Mouse (Mus musculus) neutrophil, adult 59 days (primary cell): ENCODE measurements around the gene Supt7l. TPM values are rescaled to one million over a fixed set of nuclear protein-coding genes. Genes with fewer than 3 reads are reported as not detected.

Source experiments
- total RNA-seq, 2 experiments: library from RNA; stranded (reverse); gene quantifications; 1 replicate in 1 of 2; 2 replicates in 1 of 2; pipeline ENCODE4 v1.2.4; 2023

The Supt7l gene
- total RNA-seq, result 10 to 100 TPM; 10.0 to 12.0 TPM

DNA sequence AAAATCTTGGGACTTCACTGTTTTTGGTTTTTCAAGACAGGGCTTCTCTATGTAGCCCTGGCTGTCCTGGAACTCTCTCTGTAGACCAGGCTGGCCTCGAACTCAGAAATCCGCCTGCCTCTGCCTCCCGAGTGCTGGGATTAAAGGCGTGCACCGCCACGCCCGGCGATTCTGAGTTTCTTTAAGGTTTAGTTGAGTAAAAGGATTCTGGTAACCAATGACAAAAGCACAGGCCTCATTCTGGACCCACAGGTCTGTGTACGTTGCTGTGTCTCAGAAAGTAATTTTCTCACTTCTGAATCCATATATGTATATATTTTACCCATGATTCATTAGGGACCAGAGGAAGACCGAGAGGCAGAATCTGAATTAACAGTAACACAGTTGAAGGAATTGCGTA, at the start of gene Supt7l:
Gene Supt7l (minus strand): TSS at position 101 of the 400 bp plus-strand sequence.

DNA sequence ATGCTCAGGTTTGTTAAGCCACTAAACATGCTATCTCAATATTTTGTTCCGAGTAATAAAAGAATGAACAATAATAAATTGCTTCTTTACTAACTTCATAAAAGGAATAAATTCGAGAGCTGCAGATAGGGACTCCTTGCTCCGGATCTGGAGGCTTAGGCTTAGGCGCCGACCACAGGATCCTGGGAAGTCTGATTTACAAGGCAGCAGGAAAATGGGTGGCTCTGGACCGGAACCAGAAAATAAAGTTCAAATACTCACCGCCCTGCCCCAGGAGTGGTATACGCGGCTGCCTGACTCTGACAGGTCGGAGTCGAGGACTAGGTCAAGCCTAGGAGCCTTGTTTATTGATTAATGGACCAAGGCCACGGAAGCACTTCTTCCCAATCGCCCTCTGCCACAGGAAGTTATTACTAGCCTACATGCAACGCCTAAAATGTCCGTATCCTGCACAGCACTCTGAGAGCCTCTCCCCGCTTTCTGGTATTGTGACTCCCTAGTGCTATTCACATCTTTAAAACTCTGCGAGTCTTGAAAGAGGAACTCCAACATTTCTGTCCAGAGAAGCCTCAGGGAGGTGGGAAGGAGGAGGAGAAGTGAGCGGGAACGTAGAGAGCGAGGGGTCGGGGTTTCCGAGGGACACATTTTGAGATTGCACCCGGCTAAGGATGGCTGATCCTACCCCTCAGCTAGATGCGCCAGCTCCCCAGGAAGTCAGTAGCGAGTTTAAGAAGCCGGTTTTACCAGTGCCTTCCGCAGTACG, 1.1 kb downstream of the Supt7l start, which contains the start of gene Slc4a1ap:
Gene Slc4a1ap (plus strand): TSS at position 642 of the 763 bp plus-strand sequence.

DNA sequence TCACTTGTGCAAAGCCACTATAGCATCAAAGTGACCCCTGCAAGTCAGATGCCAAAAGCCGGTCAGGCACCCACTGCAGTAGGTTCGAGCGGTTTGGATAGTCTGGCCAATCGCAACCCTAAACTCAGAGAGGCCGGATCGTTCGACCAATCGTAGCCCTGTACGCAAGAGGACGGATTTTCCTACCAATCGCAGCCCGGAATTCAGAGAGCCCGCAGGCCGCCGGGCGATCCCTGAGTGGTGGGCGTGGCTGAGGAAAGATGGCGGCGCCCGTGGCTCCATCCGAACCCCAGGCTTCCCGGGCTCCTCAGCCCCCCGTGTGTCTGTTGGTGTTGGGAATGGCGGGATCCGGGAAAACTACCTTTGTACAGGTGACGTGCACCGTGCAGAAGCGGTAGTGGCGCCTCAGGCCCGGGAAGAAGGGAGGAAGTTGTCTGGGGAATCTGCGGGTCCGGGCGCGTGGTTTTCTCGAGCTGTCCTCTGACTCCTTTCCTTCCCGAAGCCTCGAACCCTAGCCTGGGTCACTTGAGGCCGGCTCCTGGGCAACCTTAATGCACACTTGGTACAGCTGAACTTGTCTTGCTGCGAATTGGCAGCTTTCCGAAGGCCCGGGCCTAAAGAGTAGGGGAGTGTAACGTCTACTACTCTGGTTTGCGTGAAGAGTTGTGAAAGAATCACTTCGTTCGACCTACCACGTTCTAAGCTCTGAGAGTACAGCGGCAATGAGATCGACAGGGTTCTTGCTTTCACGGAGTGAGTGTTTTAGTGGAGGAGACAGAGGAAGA, 32.9 kb downstream of the Supt7l start, which contains the start of gene Gpn1:
Gene Gpn1 (plus strand): TSS at position 229 of the 785 bp plus-strand sequence.

DNA sequence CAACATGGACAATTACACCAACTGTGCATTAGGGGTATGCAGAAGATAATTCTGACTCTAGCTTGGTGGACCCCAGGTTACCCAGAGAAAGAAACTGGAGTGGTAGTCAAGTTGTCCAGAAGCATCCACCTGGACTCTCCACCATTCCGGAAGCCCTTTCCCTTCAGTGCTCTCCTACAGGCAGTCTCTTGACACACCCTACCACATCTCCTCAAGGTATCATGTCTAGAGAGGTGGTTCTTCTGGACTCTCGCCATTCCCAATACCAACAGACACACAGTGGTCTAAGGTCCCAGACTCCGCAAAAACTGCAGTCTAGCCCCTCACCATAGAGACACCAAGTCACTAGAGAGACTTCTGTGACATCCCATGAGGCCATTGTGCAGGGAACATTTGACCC, 42.2 kb downstream of the Supt7l start, which contains the start of gene 4930548H24Rik:
Gene 4930548H24Rik (plus strand): TSS at position 301 of the 400 bp plus-strand sequence.

Other genes starting within 250 kb of the Supt7l start
- 10 to 100 TPM in 1 of 2 experiments, 1 to 10 TPM in 1; 9.8 to 11.8 TPM for gene Ift172, start 236.7 kb downstream of the Supt7l start, total RNA-seq
- not detected for gene Fndc4, start 231.7 kb downstream of the Supt7l start, total RNA-seq
- gene Gckr, start 230.4 kb downstream of the Supt7l start, total RNA-seq, result not detected
- 10 to 100 TPM; 14.9 to 15.3 TPM for gene Zfp512, start 75.4 kb downstream of the Supt7l start, total RNA-seq
- 1 to 10 TPM in 1 of 2 experiments, under 1 TPM in 1; 0.79 to 1.0 TPM for gene 4930548H24Rik, start 42.1 kb downstream of the Supt7l start, total RNA-seq
- 10 to 100 TPM; 31.0 to 39.0 TPM for gene Gpn1, start 33.1 kb downstream of the Supt7l start, total RNA-seq
- gene Slc4a1ap, start 812 bp downstream of the Supt7l start, total RNA-seq, result 10 to 100 TPM; 30.1 to 36.1 TPM
- gene Mrpl33, start 69.1 kb upstream of the Supt7l start, total RNA-seq, result 100 to 1,000 TPM; 374 to 437 TPM
- 10 to 100 TPM; 17.9 to 20.4 TPM for gene Rbks, start 169.8 kb upstream of the Supt7l start, total RNA-seq
- gene Babam2, start 169.9 kb upstream of the Supt7l start, total RNA-seq, result 10 to 100 TPM; 53.4 to 59.4 TPM